Mouse (Mus musculus) thymus, adult 2 months (tissue): ENCODE data around the gene Mff.

Source experiments
- CTCF ChIP-seq: fragments of 200-500 bp; IDR thresholded peaks from 2 replicates; pipeline ENCODE4 v1.5.1; 2012; ENCODE audit warnings: mild to moderate bottlenecking, control low read depth, low read length, moderate library complexity, borderline replicate concordance; ENCODE audit not compliant: control insufficient read depth, poor library complexity, insufficient read depth; ENCODE audit errors: extremely low read depth
- POLR2A ChIP-seq: fragments of 200-500 bp; IDR thresholded peaks from 2 replicates; pipeline ENCODE4 v1.6.1; 2012; ENCODE audit warnings: mild to moderate bottlenecking, low read length, control low read depth, moderate library complexity; ENCODE audit not compliant: control insufficient read depth, poor library complexity, insufficient read depth; ENCODE audit errors: extremely low read depth

DNA sequence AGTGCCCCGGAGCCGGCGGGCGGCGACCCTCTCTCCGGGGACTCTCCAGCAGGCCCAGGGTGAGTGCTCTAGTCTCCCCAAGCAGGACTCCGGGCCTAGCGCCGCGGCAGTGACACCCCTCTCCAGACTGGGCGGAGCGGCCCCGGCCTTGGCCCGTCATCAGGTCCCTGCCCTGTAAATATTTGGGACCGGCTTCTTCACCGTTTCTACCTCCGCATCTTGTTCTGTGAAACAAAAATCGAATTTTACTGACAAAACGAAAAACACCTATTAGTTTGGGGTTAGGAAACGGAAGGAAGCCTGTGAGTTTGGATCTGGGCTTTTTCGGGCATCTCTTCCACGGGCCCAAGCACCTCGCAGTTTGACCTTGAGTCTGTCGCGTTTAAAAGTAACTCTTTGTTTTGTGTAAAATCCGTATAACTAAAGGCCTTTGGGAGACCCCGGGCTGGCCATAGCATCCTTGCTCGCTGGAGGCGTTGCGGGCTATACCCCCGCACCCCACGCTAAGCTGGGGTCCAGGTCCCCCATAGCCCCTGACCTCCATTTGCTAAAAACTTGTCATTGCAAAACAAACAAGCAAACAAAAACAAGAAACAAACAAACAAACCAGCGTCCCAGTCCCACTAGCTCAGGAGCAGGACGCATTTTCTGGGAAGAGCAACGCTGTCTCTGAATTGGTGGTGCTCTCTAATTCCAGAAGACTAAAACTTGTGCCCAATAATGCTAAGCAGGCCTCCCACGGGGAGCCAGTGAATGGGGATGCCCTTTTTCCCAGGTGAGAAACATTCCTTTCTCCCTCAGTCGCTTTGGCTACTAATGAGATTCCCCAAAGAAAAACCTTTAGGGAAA lies 560 bp downstream of the Mff start:
- TF ChIP-seq CTCF (no peak), POLR2A (no peak; the same call in none of the 2 replicates)
